Mouse (Mus musculus): ENCODE data around the gene Hist1h2be.
A peak's percentile ranks its signal among the peaks of the same experiment; 100 is the strongest.
"Not testable (repeated sequence)": the region's sequence is repeated elsewhere in the genome, so short reads cannot be mapped to it uniquely, and the experiment has no call there.

The Hist1h2be gene

GRCm38 (mm10) chr13:23572218-23573033, 48.5 kb downstream of the Hist1h2be start:
- DNase-seq: no peak

GRCm38 (mm10) chr13:23571504-23572217, 49.3 kb downstream of the Hist1h2be start:
- not testable (repeated sequence) for DNase-seq

GRCm38 (mm10) chr13:23571022-23571503, 49.9 kb downstream of the Hist1h2be start, which contains the start of the genes Hist1h2ae and Hist1h2bg:
TSS of gene Hist1h2ae (minus strand) at chr13:23571220.
TSS of gene Hist1h2bg (plus strand) at chr13:23571396.
- DNase-seq: peak; percentile 73

- DNase-seq: not testable (repeated sequence)
Measured at GRCm38 (mm10) chr13:23570261-23571021, 50.5 kb downstream of the Hist1h2be start.

GRCm38 (mm10) chr13:23564482-23564881, 56.4 kb downstream of the Hist1h2be start:
- no peak for DNase-seq

- DNase-seq: peak; percentile 60
Measured at GRCm38 (mm10) chr13:23562699-23563462, 58.0 kb downstream of the Hist1h2be start.

GRCm38 (mm10) chr13:23561883-23562659, 58.9 kb downstream of the Hist1h2be start, which contains the start of gene Hist1h3e:
TSS of gene Hist1h3e (minus strand) at chr13:23562369.
- peak; percentile 94 for DNase-seq

- DNase-seq: not testable (repeated sequence)
Measured at GRCm38 (mm10) chr13:23561531-23561882, 59.4 kb downstream of the Hist1h2be start.

- not testable (repeated sequence) for DNase-seq
Measured at GRCm38 (mm10) chr13:23560699-23561098, 60.2 kb downstream of the Hist1h2be start.

- no peak for DNase-seq
Measured at GRCm38 (mm10) chr13:23556906-23557305, 64.0 kb downstream of the Hist1h2be start.

- DNase-seq: peak; percentile 82
Measured at GRCm38 (mm10) chr13:23555839-23556416, 65.0 kb downstream of the Hist1h2be start.

GRCm38 (mm10) chr13:23554925-23555838, 65.7 kb downstream of the Hist1h2be start:
- peak; percentile 78 for DNase-seq

GRCm38 (mm10) chr13:23554393-23554792, 66.5 kb downstream of the Hist1h2be start:
- no peak for DNase-seq

- DNase-seq: no peak
Measured at GRCm38 (mm10) chr13:23552962-23553361, 68.0 kb downstream of the Hist1h2be start, which contains the start of gene Hist1h1d. TSS of gene Hist1h1d (plus strand) at chr13:23553262.

GRCm38 (mm10) chr13:23551931-23552914, 68.7 kb downstream of the Hist1h2be start:
- DNase-seq: no peak

GRCm38 (mm10) chr13:23551146-23551834, 69.6 kb downstream of the Hist1h2be start, which contains the start of gene Hist1h4f:
TSS of gene Hist1h4f (minus strand) at chr13:23551648.
- DNase-seq: peak; percentile 94

GRCm38 (mm10) chr13:23550761-23551145, 70.2 kb downstream of the Hist1h2be start:
- no peak for DNase-seq

GRCm38 (mm10) chr13:23546694-23547093, 74.2 kb downstream of the Hist1h2be start:
- DNase-seq: no peak
